Mouse (Mus musculus) kidney, adult 2 months (tissue): Measurements from ENCODE around the gene Msi2.

Experiments used
- CTCF ChIP-seq: fragments of 200-500 bp; conservative IDR thresholded peaks from 2 replicates; pipeline ENCODE4 v1.5.1; 2011; ENCODE audit warnings: low read depth, mild to moderate bottlenecking, control low read depth, low read length, moderate library complexity, mixed read lengths; ENCODE audit not compliant: insufficient read depth, insufficient read length
- POLR2A ChIP-seq: fragments of 200-500 bp; IDR thresholded peaks from one replicate; pipeline ENCODE4 v1.6.1; 2011; ENCODE audit warnings: low read depth, low read length, control low read depth

DNA sequence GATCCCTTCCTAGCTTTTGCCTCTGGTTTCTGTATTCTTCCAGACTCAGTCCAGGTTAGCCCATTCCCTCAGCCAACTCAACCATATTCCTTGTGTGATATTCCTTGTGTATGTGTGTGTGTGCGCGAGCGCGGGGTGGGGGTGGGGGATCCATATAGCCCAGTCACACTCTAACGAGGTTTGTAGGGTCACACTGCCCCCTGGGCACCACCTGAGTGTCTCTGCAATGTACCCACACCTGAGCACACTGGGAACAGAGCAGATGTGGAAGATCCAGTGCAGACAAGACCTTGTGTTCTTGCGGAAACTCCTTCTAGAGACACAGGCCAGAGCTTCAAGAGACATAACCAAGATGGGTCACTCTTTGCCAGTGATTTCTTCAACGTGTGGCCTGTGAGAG is 72.5 kb downstream of the Msi2 start:
- TF ChIP-seq CTCF (no peak), POLR2A (no peak)
